Mouse (Mus musculus): ENCODE results near the gene Adipor2. TPM values are rescaled to one million over a fixed set of nuclear protein-coding genes. Genes with fewer than 3 reads are reported as not detected.

Adipor2 gene
- total RNA-seq, 2 experiments from 2014 or later = 89.2 to 93.1 TPM

DNA sequence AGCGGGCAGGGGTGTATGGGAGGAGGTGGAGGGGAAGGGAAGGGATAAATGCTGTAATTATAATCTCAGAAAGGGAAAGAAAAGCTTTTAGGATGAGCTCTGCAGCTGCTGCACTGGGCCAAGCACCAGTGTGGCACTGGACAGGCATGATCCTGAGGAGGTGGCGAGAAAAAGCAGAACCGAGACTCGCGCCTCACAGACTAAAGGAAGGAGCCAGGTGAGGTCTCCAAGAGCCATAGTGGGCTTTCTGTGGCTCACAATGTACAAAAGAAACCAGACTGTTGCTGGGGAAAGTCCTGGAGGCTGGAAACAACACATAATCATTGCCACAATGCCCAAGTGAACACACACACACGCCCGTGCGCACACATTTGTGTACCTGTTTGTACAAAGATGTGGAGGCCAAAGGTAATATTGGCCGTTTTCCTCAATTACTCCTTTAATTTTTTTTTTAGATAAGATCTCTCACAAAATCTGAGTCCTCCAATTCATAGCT lies 66.8 kb downstream of the Adipor2 start:
- DNase-seq (ENCODE audit: low spot score) = no peak

DNA sequence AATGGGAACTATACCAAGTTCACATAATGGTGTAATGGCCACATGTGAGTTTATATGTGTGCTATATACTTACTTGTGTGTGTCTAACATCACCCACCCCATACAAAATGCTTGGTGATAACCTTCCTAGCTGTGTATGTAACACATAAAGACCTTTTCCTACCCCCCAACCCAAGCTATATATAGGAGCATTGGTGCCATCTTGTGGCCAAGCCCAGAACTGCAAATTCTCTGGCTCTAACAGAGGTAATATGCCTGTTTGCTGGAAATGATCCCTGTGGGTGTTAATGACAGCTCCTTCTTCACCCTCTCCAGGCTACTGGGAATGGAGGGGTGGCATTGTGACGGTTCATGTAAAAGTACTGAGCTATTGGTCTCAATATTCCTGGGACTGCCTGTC lies 69.3 kb downstream of the Adipor2 start:
- DNase-seq (ENCODE audit: low spot score) = peak; percentile 82

DNA sequence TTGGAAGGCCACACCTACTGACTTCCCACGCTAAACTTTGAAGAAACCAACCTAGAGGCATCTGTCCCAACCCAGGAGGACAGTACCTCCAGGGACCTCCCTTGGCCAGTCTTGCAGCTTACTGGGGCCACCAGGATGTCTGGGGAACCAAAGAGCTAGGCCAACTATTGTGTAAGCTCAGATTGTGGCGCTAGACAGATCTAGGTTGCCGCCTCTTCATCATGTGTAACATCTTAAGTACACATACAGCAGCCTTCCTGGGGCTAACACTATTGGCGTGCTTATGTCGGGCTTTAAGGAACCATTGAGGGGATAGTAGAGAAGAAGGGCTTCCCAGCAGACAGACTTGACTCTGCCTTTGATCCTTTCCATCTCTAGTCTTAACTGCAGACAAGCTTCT lies 69.7 kb downstream of the Adipor2 start:
- DNase-seq (ENCODE audit: low spot score) = no peak

DNA sequence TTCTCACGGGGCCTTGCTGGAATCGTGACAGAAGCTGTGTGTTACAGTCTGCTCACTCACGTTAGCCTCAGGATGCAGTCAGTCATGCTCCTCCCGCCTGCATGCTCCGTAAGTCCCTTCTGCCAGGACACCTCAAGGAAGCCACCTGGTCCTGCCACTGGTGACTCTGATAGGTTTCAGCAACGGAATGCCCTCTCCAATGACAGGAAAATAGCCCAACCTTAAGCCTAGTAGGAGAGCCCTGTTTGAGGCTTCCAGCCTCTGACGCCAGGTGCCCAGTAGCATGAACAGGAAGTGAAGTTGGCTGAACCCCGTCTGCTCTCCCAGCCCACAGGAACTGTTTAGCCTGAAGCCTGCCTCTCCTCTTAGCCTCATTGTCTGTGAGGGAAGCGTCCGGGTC lies 71.2 kb downstream of the Adipor2 start:
- DNase-seq (ENCODE audit: low spot score) = no peak

DNA sequence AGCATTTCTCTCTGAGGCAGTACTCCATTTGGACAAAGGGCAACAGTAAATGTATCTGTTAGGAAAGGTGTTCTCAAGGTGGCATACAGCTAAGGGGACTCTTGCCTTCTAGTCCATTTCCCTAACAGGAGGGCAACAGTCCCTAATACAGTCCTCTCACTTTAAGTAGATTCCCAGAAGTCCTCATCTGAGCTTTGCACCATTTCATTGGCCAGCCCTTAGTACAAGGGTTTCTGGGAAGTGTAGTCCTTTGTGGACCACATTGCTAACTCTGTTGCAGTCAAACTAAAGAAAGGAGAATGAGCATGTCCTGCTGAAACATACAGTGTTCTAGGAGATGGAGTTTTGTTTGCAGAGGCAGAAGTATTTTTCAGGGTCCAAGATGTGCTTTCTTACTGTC lies 76.1 kb downstream of the Adipor2 start:
- DNase-seq (ENCODE audit: low spot score) = peak; percentile 40

DNA sequence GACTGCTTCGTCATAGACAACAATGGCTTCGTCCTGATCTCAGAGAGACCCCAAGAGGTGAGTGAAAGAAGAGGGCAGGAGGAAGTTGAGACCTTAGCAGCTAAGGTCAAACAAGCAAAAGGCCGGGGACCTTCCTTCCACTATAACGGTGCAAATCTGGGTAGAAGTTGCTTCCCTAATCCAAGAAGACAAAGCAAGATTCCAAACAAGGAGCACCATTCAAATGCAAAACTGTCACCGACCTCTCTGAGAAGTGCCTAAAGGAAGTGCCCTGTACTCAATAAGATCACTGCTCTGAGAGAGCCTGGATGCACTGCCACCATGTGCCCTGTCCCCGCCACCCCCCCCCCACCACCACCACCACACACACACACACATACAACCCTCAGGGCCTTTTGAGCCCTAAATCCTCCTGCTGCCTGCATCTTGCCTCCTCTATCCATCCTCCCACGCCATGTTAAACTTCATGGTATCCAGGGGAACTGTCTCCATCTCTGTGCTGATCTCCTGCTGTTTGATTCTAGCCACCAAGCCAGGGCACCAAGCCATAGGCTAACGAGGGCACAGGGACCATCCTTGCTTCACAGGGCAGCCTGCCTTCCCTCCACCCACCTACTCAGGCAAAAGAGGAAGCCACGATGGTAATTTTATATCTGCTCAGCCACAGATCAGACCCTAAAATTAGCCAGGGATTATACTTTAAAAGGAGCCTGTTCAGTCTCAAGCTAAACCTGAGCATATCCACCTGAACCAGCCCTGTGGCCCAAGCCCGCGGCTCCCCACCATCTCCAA lies 79.2 kb downstream of the Adipor2 start:
- DNase-seq (ENCODE audit: low spot score) = no peak

DNA sequence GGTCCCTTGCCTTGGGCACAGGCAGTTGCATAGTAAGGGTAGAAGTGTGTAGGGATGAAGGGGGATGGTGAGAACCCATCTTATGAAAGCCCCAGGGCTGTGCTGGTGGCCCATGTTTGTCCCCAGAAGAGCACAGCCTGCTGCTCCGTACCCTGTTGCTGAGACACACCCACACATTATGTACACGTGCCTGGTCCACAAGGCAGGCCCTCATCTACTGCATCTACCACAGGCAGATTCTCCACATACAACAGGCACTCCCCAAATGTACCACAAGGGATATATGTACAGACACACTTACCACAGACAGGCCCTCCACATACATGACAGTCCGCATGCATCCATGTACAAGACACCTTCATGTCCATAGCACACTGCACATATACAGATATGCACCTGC lies 80.2 kb downstream of the Adipor2 start:
- DNase-seq (ENCODE audit: low spot score) = no peak

DNA sequence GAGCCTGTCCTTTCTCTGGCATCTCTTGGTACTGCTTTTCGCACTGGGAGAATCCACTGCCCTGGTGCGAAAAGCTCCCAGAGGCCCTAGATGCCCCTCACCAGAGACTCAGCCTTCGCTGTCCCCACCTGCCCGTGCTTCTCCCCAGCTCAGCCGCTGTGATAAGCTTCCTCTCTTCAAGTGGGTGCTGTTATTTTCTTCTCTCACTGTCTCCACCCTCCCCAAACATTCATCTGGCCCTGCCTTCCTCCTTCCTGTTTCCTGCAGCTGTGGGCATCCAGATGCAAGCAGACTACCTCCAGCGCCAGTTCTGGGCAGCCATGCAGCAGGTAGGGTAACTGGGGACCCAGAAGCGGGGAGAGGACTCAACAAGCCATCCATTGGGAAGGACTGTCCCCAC lies 81.4 kb downstream of the Adipor2 start:
- DNase-seq (ENCODE audit: low spot score) = no peak

DNA sequence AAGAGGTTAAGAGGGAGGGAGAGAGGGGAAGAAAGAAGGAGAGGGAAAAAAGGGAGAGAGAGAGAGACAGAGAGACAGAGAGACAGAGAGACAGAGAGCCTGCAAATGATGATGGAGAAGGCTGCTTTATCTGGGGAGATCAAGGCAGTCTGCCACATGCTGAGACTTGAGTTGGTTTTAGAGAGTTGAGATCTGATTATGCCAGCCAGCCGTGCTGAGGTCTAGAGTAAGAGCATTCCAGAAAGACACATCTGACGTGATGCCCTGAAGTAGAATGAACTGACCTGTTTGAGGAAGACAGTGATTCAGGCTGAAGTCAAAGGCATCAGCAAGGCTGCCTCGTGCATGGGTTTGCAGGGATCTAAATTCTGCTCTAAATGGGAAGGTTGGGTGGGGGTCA lies 83.7 kb downstream of the Adipor2 start:
- no peak for DNase-seq (ENCODE audit: low spot score)

DNA sequence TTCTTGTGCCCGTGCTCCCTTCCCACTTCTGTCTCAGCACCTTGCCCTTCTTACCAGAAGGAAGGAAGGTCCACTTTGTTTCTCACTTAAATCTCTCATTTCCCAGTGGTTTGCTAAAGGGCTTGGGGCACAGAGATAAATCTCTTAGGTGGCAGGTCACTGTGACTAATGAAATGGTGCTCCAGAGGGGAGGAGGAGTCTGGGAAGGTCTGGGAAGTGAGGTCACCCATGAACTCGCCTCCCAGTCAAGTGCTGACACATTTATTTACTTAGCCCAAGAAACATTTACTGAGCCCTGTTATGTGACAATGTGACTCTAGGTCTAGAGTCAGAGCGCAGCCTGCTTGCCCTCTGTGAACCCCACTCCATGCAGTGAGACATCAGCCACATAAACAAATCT lies 84.3 kb downstream of the Adipor2 start:
- no peak for DNase-seq (ENCODE audit: low spot score)

DNA sequence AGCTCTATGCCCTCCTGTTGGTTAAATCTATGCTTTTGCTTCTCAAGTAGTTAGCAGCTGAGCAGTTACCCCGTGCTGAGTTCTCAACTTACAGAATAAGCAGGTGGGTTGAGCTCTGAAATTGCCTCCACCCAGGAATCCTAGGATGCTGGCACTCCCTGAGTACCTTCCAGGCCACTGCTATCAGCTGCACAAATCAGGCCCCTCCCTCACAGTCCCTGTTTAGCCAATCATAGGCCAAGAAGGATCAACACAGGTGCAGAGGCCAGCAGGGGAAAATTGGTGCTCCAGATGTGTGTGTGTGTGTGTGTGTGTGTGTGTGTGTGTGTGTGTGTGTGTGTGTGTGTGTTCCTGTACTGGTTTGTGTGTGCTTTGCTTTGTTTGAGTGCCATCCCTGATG lies 85.4 kb downstream of the Adipor2 start:
- DNase-seq (ENCODE audit: low spot score) = no peak

DNA sequence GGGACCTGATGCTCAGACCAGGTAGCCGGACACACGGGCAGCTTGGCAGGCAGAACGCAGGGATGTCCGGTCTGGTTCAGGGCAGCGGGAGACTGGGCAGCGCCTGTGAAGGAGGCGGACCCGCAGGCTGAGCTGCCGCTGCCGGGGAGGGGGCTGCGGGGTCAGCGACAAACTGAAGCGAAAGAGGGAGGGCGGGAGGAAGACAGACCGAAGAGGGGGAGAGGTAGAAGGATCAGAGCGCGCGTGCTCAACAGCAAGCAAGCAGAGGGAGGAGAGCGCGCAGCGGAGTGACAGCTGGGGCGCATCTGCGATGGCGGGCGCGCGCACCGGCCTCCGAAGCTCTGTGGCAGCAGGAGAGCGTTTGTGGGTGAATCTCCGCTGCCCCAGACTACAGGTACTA lies 87.0 kb downstream of the Adipor2 start, which contains the start of gene Lrtm2:
Gene Lrtm2, minus strand, starts transcription at position 261 of the 400 bp plus-strand sequence.
- DNase-seq (ENCODE audit: low spot score) = no peak

DNA sequence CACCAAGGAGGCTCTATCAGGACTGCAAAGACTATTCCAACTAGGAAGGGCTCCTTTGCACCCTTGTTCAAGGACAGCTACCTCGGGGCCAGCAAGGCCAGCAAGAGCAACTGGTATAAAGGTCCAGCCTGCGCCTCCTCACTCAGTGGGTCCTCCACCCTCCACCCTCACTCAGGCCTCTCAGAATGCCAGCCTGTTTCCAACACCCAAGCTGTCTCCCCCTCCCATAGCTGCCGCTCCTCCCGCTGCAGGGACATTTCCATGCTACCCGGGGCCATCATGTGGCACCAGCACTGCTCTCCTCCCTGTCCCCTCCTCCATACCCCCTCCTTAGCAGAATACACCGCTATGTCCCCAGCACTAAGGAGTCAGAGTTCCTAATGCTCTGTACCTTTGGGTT lies 87.6 kb downstream of the Adipor2 start:
- DNase-seq (ENCODE audit: low spot score) = no peak

DNA sequence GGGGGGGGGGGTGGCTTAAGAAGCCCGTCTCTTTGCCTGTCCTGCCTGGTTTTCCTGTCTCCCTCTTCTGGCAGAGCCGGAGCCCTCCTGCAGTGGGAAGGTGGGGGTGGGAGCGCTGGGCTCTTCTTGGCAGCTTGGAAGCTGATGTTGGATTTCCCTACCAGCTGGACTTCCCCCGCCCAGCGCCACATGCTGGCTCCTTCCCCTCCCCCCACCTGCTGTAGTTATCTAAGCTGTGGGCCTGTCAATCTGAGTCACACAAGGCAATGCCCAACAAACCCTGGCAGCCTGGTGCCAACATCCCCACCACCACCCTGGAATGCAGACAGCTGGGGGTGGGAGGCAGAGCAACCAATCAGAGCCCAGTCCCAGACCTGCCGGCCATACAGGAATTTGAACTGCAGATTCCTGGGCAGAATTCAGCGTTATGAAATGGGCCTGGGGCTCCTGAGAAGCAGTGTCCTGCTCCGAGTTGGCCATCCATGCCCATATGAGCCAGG lies 88.2 kb downstream of the Adipor2 start:
- DNase-seq (ENCODE audit: low spot score) = no peak

DNA sequence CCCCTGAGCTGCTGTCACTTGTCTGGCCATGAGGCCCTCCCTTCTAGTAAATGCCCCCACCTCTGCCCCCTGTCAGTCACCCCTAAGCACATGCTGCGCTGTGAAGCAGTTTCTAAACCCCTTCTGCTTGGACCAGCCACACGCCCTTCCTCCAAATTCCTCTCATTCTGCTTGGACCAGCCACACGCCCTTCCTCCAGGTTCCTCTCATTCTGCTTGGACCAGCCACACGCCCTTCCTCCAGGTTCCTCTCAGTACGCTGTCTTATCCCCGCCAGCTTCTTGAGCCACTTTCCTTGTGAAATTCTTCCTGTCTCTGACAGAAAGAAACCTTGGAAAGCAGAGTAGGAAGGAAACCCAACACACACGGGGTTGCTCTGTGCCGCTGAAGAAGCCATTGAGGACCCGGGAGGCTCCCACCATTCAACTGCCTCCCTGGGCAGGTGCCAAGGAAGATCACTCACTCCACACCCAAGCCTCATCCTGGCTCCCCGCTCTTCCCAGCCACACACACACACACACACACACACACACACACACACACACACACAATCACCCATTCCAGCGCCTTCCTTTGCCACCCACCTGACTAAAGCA lies 88.9 kb downstream of the Adipor2 start:
- DNase-seq (ENCODE audit: low spot score) = no peak

DNA sequence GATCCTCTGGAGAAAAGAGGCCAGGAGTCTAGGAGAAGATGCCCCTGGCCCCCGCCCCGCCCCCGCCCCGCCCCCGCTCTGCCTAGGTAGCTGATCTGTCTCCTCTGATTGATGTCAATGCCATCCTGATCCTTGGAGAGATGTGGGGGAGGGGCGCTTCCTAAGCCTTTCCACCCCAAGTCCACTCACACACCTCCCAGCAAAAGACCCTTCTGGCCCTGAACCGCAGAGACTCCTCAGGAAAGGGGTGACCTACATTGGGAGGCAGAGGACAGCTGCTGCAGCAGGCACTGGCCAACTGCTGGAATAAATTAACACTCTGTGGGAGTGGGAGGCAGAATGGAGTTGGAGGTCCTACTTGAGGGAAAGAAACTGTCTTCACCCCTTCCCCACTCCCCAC lies 91.0 kb downstream of the Adipor2 start:
- DNase-seq (ENCODE audit: low spot score) = no peak

DNA sequence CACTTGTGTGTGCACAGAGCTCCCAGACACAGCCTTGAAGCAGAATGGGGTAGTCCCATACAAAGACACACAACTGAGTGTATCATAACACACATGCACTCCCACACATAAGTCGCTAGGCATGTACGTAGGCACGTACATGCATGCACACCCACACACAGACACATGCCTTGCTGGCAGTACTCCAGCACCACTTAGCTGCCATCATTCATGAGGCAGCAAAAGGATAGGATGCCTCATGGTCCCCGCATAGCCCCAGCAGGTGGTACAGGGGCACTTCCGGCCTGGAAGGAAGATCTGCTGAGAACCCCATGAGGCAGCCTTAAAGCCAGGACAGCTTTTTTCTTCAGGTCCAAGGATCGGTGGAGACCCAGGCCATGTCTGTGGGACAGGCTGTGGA lies 91.5 kb downstream of the Adipor2 start:
- no peak for DNase-seq (ENCODE audit: low spot score)

DNA sequence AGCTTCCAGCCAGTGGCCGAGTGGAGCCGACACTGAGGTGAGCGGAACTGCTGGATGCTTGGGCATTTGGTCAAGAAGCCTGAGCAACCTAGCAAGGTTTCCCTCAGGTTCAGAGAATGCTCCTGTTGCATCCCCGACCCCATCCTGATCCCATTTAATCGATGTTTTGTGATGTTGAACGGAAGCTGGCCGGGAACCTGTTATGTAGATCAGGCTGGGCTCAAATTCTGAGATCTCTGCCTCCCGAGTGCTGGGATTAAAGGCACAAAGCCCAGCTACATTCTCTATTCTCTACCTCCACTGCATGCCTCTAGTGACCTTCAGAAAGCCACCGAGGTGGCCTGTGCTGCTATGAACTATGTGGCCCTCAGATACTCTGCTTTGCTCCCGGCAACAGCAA lies 92.7 kb downstream of the Adipor2 start:
- DNase-seq (ENCODE audit: low spot score) = no peak

DNA sequence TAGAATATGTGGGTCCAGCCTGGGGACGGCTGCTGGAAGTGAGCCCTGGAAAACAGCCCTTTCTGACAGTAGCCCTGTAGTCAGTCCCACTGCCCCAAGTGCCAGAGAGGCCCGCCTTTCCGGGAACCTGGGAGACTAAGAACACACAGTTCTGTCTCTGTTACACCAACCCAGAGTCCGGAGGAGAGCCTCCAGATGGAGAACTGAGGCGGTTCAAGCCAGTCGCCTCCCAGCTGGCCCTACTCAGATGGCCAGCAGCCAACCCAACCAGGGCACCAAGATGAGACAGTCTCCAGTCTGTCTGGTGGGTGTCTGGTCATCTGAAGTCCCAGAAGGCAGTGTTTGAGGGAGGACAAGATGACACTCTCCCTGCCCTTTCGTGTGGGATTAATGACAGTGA lies 95.8 kb downstream of the Adipor2 start:
- DNase-seq (ENCODE audit: low spot score) = no peak

DNA sequence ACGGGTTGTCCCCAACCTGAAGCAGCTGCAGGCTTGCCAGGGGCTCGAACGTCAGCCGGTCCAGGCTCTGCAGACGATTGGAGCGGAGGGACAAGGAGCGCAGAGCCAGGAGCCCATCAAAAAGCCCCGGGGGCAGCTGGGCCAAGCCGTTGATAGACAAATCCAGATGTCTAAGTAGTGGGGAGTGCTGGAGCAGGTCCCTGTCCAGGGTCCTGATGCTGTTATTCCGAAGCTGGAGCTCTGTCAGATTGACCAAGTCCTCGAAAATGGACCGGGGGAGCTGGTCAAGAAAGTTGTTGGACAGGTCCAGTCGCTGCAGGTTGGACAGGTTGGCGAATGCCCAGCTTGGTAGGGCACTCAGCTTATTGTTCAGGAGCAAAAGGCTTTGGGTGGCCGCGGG lies 97.0 kb downstream of the Adipor2 start:
- no peak for DNase-seq (ENCODE audit: low spot score)

DNA sequence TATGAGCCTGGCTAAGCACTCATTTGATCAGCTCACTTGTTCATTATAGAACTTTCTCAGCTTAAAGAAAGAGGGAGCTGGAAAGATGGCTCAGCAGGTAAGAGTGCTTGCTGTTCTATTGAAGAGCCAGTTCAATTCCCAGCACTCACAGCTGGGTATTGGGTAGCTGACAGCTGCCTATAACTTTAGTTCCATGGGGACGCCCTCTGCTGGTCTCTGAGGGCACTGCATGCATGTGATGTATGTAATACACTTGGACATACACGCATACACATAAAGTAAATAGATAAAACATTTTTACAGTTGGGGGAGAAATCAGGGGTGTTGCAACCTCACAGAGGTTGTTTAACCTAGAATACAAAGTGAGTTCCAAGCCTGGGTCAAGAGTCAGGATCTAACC lies 98.1 kb downstream of the Adipor2 start:
- DNase-seq (ENCODE audit: low spot score) = no peak

DNA sequence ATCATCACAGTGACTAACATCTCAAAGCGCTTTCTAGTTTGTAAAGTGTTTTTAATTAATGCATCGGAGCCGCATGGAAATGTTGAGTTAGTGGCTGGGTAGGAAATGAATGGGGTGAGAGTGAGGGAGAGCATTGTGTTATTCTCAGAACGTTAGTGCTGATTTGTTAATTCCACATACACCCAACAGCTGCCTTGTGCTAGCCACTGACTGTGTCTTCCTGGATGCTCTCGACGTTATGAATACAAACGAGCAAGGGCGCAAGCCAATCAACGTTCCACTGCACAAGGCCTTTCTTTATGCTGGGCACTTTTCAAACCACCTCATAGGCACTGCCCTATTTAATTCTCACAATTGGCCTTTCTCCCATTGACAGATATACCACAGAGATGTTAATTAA lies 98.8 kb downstream of the Adipor2 start:
- no peak for DNase-seq (ENCODE audit: low spot score)

Measured in gastrocnemius, adult 18-20 months (tissue).